Mouse (Mus musculus) ES-E14 (cell line): ENCODE measurements at regions not wholly inside any gene's neighbourhood (a gene's known extent, or its start where the extent isn't known, plus 50 kb on each side); places are given as distances from the start of the nearest gene placed in this dataset.

ENCODE experiments used
- CHD2 ChIP-seq: IDR thresholded peaks from 2 replicates; pipeline ENCODE4 v1.6.1; 2014; ENCODE audit warnings: mild to moderate bottlenecking, low read depth, low read length, inconsistent platforms
- HCFC1 ChIP-seq: IDR thresholded peaks from 2 replicates; pipeline ENCODE4 v1.6.1; 2012; ENCODE audit warnings: low read length, inconsistent platforms, borderline replicate concordance; ENCODE audit not compliant: insufficient read depth

GRCm38 (mm10) chr12:51165186-51165585, 182.7 kb upstream of the G2e3 start:
- TF ChIP-seq CHD2 (no peak), HCFC1 (no peak)
